Mouse (Mus musculus): ENCODE measurements around the gene Oas2.

Oas2 gene

DNA sequence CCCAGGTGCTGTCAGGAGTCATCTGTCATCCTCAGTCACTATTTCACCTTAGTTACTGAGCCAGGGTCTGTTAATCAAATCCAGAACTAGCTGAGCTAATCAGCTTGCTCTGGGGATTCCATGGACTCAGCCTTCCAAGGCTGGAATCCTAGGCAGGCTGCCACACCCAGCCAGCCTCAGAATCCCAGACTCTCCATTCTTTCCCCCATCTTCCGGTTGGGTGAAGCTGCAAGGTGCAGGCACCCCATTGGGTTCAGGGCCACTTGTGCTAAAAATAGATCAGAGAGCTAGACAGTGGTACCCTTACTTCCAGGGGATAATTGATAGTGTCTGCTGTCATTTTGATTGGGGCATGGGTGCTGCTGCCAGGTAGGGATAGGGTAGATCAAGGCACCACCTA lies 16.9 kb downstream of the Oas2 start:
- no peak for DNase-seq (ENCODE audit: low spot score)

DNA sequence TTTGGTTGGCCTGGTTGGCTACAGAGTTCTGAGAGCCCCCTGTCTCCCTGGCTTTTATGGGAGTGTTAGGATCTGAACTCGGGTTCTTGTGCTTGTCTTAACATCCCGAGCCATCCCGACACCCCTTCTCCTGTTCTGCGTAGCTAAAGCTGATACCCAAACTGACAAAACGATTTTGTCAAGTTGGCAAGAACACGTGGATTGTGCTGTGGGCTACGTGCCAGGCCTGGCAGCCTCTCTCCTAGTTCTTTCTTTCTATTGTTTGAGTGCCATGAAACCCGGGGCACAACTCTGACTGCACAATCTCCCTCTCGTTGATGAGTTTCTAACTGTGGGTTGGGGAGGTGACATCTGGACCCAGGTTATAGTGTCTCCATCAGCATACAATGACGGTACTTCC lies 20.3 kb downstream of the Oas2 start:
- DNase-seq (ENCODE audit: low spot score): peak; percentile 34

DNA sequence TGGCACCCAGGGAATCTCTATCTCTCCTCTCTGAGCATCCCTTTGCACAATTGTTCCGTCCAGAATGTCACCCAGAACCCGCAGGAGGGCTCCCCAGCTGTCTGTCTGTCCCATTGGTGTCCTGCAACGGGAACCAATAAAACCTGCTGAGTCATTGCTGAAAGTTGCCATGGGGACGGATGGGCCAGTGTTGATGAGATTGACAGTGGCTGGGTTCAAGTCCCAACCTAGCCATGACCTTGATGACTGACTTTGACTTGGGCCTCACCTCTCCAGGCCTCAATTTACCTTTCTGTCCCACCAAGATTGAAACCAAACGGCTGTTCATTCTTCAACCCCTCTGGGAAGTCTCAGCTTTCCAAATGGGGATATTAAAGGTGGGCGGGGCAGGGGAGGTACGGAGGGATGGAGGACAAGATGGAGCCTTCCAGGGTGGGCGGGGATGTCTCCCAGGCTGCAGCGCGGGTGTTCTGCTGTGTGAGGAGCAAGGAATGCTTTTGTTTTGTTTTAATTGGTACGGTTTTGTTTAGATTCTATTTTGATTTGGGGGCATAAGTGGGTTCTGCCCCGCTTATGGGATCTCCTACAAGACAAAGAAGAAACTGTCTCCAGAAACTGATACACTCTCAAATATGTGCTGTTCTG lies 23.7 kb downstream of the Oas2 start:
- no peak for DNase-seq (ENCODE audit: low spot score)

DNA sequence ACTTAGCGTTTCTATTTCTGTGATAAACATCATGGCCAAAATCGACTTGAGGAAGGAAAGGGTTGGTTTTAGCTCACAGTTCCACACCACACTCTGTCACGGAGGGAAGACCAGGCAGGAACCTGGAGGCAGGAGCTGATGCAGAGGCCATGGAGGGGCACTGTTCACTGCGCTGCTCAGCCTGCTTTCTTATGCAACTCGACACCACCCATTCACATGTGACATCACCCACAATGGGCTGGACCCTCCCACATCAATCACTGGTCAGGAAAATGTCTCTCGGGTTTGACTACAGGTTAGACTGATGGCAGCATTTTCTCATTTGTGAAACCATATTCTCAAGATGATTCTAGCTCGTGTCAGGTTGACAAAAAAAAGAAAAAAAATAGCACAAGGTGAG lies 28.6 kb downstream of the Oas2 start:
- DNase-seq (ENCODE audit: low spot score): no peak

DNA sequence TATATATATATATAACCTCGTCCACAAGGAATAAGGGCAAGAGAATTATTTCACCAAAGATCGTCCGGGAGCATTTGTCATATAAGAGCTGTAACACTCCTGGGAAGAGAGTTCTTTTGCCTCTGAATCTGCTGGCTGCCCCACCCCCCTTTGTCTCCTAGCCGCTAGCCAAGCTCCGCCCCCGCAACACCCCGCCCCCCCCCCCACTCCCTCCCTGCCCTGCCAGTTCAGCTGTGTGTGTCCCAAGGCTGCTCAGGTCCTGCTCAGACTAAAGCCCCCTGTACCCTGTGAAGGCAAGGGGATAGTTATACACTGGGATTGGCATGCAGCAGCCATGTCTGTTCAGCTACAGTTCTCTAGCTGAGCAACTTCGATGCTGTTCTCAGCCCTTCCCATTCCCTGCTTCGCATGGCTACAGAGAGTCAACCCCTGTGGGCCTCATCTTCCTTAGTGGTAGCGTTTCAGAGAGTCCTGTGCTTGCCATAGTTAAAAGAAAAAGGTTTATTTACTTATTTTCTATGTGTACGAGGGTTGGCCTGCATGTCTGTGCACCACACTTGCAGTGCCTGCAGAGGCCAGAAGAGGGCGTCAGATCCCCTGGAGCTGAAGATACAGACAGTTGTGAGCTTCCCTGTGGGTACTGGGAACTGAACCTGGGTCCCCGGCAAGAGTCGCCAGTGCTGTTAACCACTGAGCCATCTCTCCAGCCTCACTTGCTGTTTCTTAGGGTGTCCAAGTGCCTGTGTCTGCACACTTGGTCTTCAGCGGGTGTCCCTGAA lies 30.9 kb downstream of the Oas2 start:
- DNase-seq (ENCODE audit: low spot score): no peak

GRCm38 (mm10) chr5:120717136-120717535 lies 32.5 kb downstream of the Oas2 start:
- DNase-seq (ENCODE audit: low spot score): no peak

- DNase-seq (ENCODE audit: low spot score): peak; percentile 46
Measured at GRCm38 (mm10) chr5:120714314-120714713, 35.3 kb downstream of the Oas2 start.

GRCm38 (mm10) chr5:120712721-120713120 lies 36.9 kb downstream of the Oas2 start:
- no peak for DNase-seq (ENCODE audit: low spot score)

- no peak for DNase-seq (ENCODE audit: low spot score)
Measured at GRCm38 (mm10) chr5:120711827-120712226, 37.8 kb downstream of the Oas2 start, which contains the start of gene Dtx1. Dtx1 (minus strand) TSS chr5:120711927.

DNA sequence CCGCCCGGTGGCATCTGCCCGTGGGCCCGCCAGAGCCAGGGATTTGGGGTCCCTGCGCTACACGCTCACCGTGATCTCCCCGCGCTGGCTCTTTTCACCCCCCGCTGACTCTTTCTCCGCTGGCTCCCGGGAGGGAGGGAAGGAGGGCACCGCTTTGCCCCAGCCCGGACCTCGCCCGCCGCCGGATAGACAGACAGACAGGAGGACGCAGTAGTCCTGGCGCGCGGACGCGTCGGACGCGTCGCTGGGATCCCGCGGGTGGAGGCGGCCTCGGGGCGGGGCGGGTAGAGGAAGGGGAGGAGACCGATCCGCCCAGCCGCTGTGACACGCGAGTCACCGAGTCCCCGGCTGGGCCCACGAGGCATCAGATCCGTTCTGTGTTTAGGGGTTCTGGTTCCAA lies 38.2 kb downstream of the Oas2 start:
- no peak for DNase-seq (ENCODE audit: low spot score)

DNA sequence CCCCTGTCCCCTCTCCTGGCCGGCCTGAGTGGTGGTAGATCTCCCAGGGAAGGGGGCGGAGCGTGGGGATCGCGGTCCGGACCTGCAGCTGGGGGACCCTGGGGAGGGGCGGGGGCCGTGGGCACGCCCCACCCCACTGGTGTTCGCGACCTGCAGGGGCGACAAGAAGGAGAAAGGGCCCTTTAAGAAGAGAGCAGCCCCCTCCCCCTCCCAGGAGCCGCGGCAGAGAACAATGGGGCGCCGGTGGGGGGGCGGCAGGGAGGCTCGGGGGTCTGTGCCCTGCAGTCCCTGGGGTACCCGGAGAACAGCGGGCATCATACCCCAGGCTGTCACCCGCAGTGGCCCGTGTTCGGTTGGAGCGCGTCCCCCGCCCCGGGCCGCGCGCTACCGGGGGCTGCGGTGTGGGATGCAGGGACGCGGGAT lies 38.8 kb downstream of the Oas2 start:
- no peak for DNase-seq (ENCODE audit: low spot score)

DNA sequence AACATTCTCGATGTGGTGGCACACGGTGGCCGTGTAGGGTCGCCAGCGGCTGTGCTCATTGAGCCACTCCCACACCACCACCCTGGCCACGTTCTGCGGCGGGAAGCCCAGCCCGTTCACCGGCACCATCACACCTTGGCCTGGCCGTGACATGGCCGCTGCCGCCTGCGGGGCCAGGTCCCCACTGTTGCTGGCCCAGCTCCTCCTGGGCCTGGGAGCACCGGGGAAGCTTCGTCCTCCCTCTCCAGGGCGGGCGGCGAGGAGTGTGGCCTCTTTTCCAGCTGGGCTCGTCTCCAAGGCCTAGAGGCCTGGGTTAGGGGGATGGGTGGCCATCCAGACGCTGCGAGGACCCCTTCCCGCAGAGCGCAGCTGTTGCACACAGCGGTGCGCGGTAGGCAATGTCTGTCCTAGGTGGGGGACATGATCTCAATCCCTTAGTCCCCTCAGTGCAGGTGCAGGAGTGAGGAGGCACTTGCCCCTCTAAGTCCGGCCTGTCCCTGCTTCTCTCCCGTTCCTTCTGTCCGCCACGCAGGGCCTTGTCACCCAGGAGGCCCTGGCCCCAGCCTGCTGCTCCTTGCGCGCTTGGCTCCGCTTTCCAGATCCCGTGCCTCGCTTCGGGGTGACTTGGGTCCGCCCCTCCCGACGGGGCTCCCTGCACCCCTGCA lies 39.4 kb downstream of the Oas2 start:
- DNase-seq (ENCODE audit: low spot score): no peak

GRCm38 (mm10) chr5:120706976-120707375 lies 42.7 kb downstream of the Oas2 start:
- DNase-seq (ENCODE audit: low spot score): no peak

GRCm38 (mm10) chr5:120706541-120706940 lies 43.1 kb downstream of the Oas2 start:
- no peak for DNase-seq (ENCODE audit: low spot score)

GRCm38 (mm10) chr5:120704421-120704820 lies 45.2 kb downstream of the Oas2 start:
- no peak for DNase-seq (ENCODE audit: low spot score)

- no peak for DNase-seq (ENCODE audit: low spot score)
Measured at GRCm38 (mm10) chr5:120703660-120704059, 46.0 kb downstream of the Oas2 start.

DNA sequence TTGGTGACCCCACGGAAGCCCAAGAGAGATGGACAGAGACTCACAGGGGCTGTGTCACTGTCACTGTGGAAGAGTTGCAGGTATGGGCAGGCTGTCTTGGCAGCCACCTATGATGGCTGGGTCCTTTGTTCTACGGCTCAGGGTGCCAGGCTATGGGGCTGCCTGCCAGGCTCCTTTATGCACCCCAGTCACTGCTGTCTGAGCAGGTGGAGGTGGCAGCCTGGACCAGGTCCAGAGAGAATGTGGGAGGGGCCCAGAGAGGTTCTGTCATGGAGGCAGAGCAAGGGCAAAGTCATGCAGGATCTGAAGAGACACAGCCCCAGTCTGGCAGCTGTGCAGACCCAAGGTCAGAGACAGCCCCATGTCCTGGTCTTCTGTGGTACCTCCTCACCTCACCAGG lies 46.7 kb downstream of the Oas2 start:
- no peak for DNase-seq (ENCODE audit: low spot score)

DNA sequence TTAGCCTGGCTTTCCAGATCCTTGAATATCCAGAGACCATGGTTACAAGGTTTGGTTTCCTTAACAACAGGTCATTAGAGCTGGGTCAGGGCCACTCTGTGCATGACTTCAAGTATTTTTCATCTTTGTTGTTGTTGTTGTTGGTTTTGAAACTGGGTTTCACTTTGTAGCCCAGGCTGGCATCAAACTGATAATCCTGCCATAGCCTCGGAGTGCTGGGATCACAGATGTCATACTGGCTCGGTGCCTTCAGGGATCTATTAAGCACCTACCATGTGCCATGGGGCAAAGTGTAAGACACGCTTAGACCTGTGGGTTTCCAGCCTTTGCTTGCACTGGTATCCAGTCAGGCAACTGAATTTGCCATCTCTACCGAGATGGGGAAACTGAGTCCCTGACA lies 47.2 kb downstream of the Oas2 start:
- DNase-seq (ENCODE audit: low spot score): no peak

DNA sequence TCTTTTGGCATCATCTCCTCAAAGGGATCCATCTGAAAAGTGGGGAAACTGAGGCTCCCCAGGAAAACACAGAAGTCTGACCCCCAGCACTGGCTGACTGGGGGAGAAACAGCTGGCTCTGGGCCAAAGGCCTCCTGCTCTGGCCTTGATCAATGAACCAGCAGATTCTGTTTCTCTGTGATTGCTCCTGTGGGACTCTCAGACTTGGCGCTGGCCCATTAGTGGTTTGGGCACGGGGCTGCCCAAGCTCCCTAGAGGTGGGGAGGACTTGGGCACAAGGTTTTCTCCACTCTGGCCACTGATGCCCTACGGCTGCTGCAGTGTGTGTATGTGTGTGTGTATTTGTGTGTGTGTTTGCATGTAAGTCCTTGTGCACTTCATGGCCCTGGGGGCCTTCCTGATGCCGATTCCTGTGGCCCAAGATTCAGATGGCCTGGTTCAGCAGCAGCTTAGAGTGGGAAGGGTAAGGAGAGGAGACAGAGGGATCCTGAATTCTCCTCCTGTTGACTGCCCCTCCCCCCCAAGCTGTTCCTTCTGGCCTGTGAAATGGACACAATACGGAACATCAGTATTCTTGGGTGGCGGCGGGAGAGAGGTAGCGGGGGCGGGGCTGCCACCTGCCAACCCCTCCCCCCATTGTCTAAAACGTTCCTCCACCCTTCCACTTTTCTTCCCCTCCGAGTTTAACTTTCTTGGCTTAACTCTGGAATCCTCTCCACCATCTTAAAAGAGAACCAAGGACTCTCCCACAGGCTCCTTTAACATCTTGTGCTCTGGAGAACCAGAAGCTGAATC lies 48.5 kb downstream of the Oas2 start:
- DNase-seq (ENCODE audit: low spot score): no peak

- no peak for DNase-seq (ENCODE audit: low spot score)
Measured at GRCm38 (mm10) chr5:120698801-120699391, 50.8 kb downstream of the Oas2 start.

DNA sequence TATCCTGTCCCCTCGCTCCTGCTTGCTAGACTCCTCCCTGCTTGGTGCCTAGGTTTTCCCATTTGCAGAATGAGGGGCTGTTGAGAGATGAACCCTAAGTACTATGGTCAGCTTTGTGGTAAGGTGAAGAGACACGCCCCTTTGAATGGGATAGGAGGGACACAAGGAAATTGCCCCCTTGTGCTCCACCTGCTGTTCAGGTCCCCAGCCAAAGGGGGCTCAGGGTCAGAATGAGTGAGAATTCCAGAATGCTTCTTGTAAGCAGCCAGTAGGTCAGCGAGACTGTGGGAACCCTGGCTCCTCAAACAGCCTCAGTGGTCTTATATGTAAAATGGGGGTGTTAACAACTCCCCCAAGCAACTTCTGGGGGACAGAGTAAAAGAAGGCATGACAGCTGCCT lies 51.5 kb downstream of the Oas2 start:
- DNase-seq (ENCODE audit: low spot score): no peak

DNA sequence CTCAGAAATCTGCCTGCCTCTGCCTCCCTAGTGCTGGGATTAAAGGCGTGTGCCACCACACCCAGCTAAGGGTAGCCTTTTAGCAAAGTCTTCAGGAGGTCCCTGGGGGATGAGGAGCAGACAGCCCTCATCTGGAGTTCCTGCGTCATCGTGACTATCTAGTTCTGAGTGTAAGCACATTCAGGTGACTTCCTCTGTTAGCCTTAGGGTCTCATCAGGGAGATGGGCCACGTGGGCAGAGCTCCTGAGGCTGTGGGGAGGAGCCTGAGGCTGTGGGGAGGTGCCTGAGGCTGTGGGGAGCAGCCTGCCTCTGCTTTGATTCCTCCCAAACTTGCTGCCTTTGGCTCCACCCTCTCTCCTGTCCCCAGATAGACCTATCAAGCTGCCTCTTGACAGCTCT lies 52.8 kb downstream of the Oas2 start:
- DNase-seq (ENCODE audit: low spot score): no peak

Measured in adipocyte (in vitro differentiated cells).